Mouse (Mus musculus): ENCODE measurements around the gene Map2.

DNA sequence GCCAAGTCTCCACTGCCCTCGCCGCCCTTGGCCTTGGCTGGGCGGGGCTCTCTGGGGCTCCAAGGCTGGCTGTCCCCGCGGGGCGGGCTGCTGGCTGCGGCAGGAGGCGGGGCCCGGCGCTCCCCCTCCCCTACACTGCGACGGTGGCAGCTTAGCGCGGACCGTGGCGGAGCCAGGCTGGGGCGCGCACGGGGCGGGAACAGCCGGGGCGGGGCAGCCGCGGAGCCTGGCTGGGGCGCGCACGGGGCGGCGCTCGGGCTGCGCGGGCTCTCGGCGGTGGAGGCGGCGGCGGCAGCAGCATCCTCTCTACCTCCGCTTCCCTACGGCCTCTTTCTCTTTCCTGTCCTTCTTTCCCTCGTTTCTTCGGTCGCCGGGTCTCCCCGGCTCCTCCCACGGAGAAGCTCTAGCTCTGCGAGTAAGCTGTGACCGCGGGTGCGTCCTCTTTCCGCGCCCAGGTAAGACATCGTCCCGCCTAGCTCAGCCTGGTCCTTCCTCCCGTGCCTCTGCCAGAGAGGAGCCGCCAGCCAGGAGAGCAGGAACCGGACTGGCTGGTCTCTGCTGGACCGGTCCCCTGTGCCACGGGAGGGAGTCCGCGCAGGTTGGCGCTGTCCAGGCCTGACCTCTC is at the start of gene Map2:
- TF ChIP-seq CTCF (IDR thresholded peaks at IDR 0.05; ENCODE audit: control insufficient read depth, insufficient read depth, low read length), result no peak
- TF ChIP-seq POLR2A (IDR thresholded peaks at IDR 0.05; ENCODE audit: borderline replicate concordance, control insufficient read depth, low read depth, low read length), result no peak
